Mouse (Mus musculus): ENCODE results near the gene Rabac1. TPM values are rescaled to one million over a fixed set of nuclear protein-coding genes. Genes with fewer than 3 reads are reported as not detected.

The Rabac1 gene
- polyA plus RNA-seq, 1 experiment, result 218 TPM

DNA sequence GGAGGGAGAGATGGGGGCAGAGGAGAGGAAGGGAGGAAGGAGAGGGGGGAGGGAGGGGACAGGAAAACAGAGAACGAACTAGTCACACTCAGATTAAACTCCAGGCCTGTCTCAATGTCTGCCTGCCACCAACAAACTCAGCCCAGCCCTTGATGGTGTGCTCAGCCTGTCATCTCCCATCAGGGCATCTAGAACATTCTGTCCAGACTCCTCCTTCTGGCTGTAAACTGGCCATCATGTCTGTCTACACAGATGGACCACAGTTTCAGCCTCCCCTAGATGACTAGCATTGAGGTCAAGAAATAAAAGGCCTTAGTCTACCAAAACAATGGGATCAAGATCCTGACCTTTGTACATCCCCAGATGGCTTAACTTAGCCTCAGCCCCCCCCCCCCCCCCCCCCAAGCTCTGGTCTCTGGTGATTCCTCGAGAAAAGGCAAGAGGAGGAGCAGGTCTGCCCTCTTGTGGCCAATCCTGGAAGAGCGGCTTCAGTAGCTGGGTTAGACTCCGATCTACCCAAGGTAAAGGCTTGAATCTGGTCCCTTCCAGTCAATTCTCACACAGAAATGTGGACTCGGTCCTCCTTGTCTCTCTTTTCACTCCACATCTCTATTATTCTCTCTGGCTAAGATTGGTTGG is 7.5 kb downstream of the Rabac1 start:
- TF ChIP-seq GATA1 (IDR thresholded peaks at IDR 0.05; ENCODE audit: low read length), result no peak

GRCm38 (mm10) chr7:24964288-24964687 is 8.3 kb downstream of the Rabac1 start:
- TF ChIP-seq GATA1 (IDR thresholded peaks at IDR 0.05; ENCODE audit: low read length), result no peak

- no peak for TF ChIP-seq GATA1 (IDR thresholded peaks at IDR 0.05; ENCODE audit: low read length)
These were observed 17.3 kb downstream of the Rabac1 start for GRCm38 (mm10) chr7:24955226-24955625.

DNA sequence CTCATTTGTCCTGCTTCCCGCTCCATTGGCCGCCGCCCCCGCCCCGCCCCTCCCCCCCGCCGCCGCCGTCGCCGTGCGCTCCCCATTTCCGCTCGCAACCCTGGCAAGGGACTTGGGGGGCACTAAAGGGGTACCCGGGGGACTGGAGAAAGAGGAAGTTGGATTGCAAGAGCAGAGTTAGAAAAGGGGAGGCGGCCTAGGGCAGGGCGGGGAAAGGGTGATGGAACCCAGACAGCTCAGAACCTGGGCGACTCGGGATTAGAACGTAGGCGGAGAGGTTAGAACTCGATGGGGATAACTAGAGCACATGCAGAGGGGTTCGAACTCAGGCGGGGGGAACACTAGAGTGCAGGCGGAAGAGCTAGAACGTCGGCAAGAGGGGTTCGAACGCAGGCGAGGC is 18.1 kb downstream of the Rabac1 start:
- TF ChIP-seq GATA1 (IDR thresholded peaks at IDR 0.05; ENCODE audit: low read length), result no peak

DNA sequence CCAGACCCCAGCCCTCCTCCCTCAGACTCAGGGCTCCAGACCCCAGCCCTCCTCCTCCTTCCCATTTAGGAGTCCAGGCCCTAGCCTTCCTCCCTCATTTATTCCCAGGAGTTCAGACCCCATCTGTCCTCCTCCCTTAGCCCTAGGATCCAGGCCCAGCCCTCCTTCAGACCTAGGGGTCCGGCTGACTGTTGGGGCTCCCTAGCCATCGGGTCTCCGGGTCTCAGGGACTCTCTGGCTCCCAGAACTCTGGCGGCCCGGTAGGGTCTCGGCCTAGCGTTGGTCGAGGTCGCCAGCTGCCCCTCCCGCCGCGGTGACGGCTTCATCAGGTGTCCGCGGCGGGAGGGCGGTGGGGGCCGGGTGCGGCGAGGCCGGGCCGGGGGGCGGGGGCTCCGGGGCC is 18.6 kb downstream of the Rabac1 start:
- TF ChIP-seq GATA1 (IDR thresholded peaks at IDR 0.05; ENCODE audit: low read length), result no peak

DNA sequence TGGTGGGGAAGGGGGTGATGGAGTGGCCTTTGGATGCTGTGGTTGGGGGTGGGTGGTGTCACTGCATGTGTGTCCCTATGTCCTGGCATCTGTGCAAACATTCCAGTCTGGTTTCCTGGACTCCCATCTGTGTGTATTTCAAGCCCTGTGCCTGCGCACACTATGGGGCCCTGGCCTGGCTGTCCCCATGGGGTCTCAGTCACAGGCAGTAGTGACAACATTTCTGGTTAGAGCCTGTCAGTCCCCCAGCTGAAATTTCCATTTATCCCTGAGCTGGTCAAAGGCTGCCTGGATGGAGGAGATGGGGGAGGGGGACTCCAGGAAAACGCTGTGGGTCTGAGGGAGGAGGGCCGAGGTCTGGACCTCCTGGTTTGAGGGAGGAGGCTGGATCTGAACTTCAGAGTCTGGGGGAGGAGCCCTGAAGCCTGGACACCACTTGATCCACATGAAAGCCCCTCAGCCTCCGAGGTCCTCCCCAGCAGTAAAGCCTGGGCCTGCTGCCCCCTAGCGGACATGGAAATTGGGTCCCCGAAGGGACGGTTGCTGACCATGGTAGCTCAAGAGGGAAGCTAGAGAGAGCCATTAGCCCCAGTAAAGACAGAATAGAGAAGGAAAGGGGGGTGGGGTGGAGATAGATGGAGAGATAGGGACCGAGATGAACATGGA is 22.5 kb downstream of the Rabac1 start:
- no peak for TF ChIP-seq GATA1 (IDR thresholded peaks at IDR 0.05; ENCODE audit: low read length)

DNA sequence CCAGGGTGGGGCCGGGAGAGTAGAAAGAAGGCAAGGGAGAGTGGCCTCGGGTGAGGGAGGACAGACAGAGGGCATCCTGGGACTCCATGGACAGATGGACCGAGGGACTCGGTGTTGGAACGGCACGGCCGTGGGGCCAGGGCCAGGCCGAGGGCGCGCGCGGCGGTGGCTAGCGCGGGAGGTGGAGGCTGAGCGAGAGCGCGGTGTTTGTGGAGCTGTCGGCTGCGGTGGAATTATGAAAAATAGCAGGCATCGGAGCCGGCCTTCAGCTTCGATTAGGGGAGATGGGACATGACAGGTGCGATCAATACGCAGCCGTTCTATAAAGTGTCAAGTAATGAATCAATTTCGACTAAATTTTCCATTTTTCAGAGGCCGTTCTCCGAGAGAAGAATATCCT is 23.8 kb downstream of the Rabac1 start:
- no peak for TF ChIP-seq GATA1 (IDR thresholded peaks at IDR 0.05; ENCODE audit: low read length)

DNA sequence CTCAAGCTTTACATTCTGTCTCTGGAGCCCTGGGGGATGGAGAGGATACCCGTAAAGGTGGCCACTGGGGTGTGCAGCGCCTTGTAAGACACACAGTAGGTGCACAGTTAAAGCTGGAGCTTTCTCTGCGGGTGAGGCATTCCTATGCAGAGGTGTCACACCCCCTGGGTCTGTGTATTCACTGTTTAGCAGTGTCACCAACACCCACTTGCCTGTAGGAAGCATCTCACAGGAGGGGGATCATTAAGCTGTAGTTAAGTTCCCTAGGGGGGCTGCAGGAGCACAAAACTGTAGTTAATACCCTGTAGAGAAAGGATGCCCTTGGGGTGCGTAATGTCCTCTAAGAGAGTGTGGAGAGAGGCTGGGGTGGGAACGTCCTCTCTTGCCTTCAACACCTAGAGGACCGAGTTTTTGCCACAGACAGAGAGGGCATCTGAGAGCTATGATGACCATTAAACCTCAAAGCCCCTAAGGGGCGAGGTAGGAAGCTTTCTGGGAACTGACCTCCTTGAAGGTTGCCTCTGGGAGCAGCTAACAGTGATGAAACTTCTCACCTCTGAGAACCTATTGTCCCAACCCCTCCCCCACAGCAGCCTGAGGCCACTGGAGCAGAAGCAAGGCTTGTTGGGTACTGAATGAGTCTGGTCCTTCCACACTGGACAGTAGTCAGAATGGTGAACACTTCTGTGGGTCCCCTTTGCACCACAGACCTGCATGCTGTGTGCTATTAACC is 25.1 kb downstream of the Rabac1 start:
- no peak for TF ChIP-seq GATA1 (IDR thresholded peaks at IDR 0.05; ENCODE audit: low read length)

DNA sequence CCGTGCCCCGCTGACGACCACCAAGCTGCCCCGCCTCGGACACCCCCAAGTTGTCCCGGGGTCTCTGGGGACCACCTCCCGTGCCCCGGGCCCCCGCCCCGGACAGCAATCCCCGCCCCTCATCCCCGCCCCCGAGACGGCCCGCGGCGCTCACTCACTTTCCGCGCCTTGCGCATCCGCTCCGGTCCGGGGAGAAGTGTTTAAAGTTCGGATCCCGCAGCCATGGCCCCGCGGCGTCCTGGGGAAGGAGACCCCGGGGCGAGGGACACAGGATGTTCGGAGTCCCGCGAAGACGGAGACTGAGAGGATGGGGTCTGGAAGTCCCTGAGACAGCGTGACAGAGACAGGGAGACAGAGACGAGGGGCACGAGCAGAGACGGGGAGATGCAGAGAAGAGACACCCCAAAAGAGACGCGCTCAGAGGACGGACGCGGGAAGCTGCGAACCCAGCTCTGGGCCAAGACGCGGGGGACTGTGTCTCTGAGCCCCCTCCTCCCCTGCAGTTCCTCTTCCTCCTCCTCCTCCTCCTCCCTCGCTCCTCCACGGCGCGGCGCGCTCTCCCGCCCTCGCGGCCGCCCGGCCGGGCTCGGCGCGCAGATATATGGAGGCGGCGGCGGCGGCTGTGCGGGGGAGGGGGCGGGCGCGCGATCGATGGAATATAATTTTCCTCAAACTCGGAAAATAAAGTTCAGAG is 28.1 kb downstream of the Rabac1 start, which contains the start of gene Gm4881:
Gene Gm4881, minus strand, starts transcription at position 238 of the 694 bp plus-strand sequence.
- no peak for TF ChIP-seq GATA1 (IDR thresholded peaks at IDR 0.05; ENCODE audit: low read length)

DNA sequence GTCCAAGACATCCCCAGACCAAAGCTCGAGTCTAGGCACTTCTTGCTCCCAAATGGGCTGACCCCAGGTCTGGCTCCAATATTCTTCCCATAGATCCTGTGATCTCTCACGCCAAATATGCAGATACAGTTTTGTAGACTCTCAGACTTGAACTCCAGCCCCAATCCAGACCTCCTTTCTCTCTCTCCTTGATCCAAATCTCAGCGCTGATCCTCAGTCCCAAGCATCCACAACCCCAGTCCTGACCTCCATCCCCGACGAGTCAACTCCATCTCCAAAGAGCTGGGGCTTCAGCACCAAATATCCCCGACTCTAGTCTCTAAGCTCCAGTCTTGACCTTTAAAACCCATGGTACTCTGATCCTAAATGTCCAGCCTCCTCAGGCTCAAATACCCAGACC is 28.9 kb downstream of the Rabac1 start:
- TF ChIP-seq GATA1 (IDR thresholded peaks at IDR 0.05; ENCODE audit: low read length), result no peak

DNA sequence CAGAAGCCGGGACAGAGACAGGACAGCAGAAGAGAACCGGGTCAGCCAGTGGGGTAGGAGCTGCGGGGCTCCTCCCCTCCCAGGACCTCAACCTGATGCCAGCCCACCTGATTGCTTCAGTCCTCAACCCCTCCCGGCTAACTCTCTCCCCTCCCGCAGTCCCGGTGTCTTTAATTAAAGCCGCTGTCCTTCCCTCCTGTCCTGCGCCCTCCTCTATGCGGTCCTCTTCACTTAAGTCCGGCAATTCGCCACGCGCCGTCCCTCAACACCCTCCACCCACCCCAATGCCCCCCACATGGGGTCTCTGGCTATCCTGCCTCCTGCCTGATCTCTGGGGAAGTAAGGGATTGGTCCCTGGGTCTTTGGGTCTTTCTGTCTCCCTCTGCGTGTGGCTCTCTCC is 40.9 kb downstream of the Rabac1 start:
- TF ChIP-seq GATA1 (IDR thresholded peaks at IDR 0.05; ENCODE audit: low read length), result no peak

DNA sequence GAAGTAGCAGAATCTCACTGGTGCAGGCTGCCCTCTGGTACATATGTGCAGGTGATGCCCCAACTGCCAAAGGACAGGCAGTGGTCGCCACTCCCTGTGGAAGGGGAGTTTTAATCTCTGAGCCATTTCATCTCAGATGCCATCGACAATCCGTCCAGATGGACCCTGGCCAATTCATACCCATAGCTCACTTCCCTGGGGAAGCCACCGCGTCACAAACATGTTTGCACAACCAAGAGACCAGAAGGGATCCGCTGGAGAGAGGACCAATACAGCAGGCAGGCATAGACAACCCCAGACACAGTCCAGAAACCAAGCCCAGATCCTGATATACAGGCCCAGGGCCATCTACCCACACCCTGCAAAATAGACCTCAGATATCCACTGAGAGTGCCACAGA is 42.1 kb downstream of the Rabac1 start:
- TF ChIP-seq GATA1 (IDR thresholded peaks at IDR 0.05; ENCODE audit: low read length), result no peak

Other genes starting within 250 kb of the Rabac1 start
- not detected in 2 replicates for gene Gm4763, start 245.8 kb downstream of the Rabac1 start, polyA plus RNA-seq (2012)
- gene Cd177, start 212.4 kb downstream of the Rabac1 start, polyA plus RNA-seq (2012), result 0.04 and 0.10 TPM in 2 replicates
- gene Ceacam10, start 195.5 kb downstream of the Rabac1 start, polyA plus RNA-seq (2012), result not detected in 2 replicates
- gene Gm9844, start 110.5 kb downstream of the Rabac1 start, polyA plus RNA-seq (2012), result 0.15 and 0.21 TPM in 2 replicates
- not detected in 2 replicates for gene Lypd4, start 102.8 kb downstream of the Rabac1 start, polyA plus RNA-seq (2012)
- not detected in 2 replicates for gene Dmrtc2, start 102.7 kb downstream of the Rabac1 start, polyA plus RNA-seq (2012)
- 4,389 and 5,872 TPM in 2 replicates for gene Rps19, start 88.4 kb downstream of the Rabac1 start, polyA plus RNA-seq (2012)
- gene Cd79a, start 75.4 kb downstream of the Rabac1 start, polyA plus RNA-seq (2012), result 0.04 and 0.05 TPM in 2 replicates
- gene Arhgef1, start 69.8 kb downstream of the Rabac1 start, polyA plus RNA-seq (2012), result 464 and 499 TPM in 2 replicates
- gene Gm4881, start 28.3 kb downstream of the Rabac1 start, polyA plus RNA-seq (2012), result not detected in 2 replicates
- 0.05 and 0.12 TPM in 2 replicates for gene Atp1a3, start 33.2 kb upstream of the Rabac1 start, polyA plus RNA-seq (2012)
- gene Grik5, start 99.6 kb upstream of the Rabac1 start, polyA plus RNA-seq (2012), result 137 and 175 TPM in 2 replicates
- 70.8 and 77.5 TPM in 2 replicates for gene Zfp574, start 99.8 kb upstream of the Rabac1 start, polyA plus RNA-seq (2012)
- gene Pou2f2, start 207.0 kb upstream of the Rabac1 start, polyA plus RNA-seq (2012), result 0.38 and 0.41 TPM in 2 replicates
- gene Dedd2, start 247.9 kb upstream of the Rabac1 start, polyA plus RNA-seq (2012), result 81.6 and 102 TPM in 2 replicates
- gene Zfp526, start 248.7 kb upstream of the Rabac1 start, polyA plus RNA-seq (2012), result 56.1 and 57.4 TPM in 2 replicates